ENCODE assay signal across 16 mouse cellular contexts in genomic region chr6:106337829-106338228, GRCm38 (mm10).
"Had no signal": no experiment of that assay in that cellular context is flagged by ENCODE, and none has a peak within 500 bp of the region (broad histone marks: within the 10 kb centered on the region; RNA-seq: fewer than 3 reads in every experiment).

No protein-coding gene starts in this region.

- ATAC-seq: liver, embryonic 12.5 days; liver, postnatal 0 days; lung, postnatal 0 days; midbrain, embryonic 13.5 days; midbrain, embryonic 15.5 days; midbrain, embryonic 16.5 days had no signal

- DNase-seq: liver; liver, embryonic 13.5 days; liver, postnatal 0 days; lung, adult 18-20 months; lung, adult 2 months; lung, embryonic 14.5 days; lung, postnatal 10 days; lung, postnatal 14 days; lung, postnatal 36 days; lung, postnatal 4 days; midbrain, embryonic 14.5 days had no signal
